Mouse (Mus musculus): Measurements from ENCODE around the gene Mrpl1. TPM values are rescaled to one million over a fixed set of nuclear protein-coding genes. Genes with fewer than 3 reads are reported as not detected.

The Mrpl1 gene
- polyA plus RNA-seq (2016; fragmentation: Nextera tagmentation; extraction: Ambion mirVana): 20.5 and 22.5 TPM in 2 replicates

- WGBS: 4% methylated on average over 17 of the region's 17 CpGs
- H3K4me2 ChIP-seq (replicated peaks): peak within 1 kb of the TSS; percentile 70
- ATAC-seq (ENCODE audit: low FRiP score, low read depth): peak; percentile 64
- H3K36me3 ChIP-seq: peaks cover 4% of the 10 kb centered on the region
- H3K27ac ChIP-seq (replicated peaks): peak within 1 kb of the TSS; percentile 67
- H3K27me3 ChIP-seq: no peaks in the 10 kb centered on the region
- H3K4me3 ChIP-seq: peak within 1 kb of the TSS; percentile 74
- peaks cover 13% of the 10 kb centered on the region for H3K4me1 ChIP-seq
- no peaks in the 10 kb centered on the region for H3K9me3 ChIP-seq
- peak within 1 kb of the TSS; percentile 77 for H3K9ac ChIP-seq (replicated peaks)
These were observed at the start of gene Mrpl1 for GRCm38 (mm10) chr5:96209459-96209858. Gene Mrpl1 (plus strand): TSS chr5:96209493.

GRCm38 (mm10) chr5:96160467-96161262, 48.6 kb upstream of the Mrpl1 start:
- H3K4me2 ChIP-seq (replicated peaks): peak overlapping the region; percentile 75
- no peaks in the 10 kb centered on the region for H3K36me3 ChIP-seq
- WGBS: under 1% methylated on average over 41 of the region's 50 CpGs
- peak overlapping the region; percentile 92 for H3K9ac ChIP-seq (replicated peaks)
- H3K9me3 ChIP-seq: no peaks in the 10 kb centered on the region
- H3K4me3 ChIP-seq: peak overlapping the region; percentile 84
- 0 out of 2 replicates have a peak, but pooled peaks have one; percentile 1 for ATAC-seq (ENCODE audit: low FRiP score, low read depth)
- H3K27me3 ChIP-seq: no peaks in the 10 kb centered on the region
- H3K4me1 ChIP-seq: peaks cover 12% of the 10 kb centered on the region
- peak overlapping the region; percentile 99 for H3K27ac ChIP-seq (replicated peaks)

GRCm38 (mm10) chr5:96161263-96161577, 48.1 kb upstream of the Mrpl1 start:
- WGBS: under 1% methylated on average over 24 of the region's 45 CpGs
- H3K27me3 ChIP-seq: no peaks in the 10 kb centered on the region

GRCm38 (mm10) chr5:96161578-96162398, 47.5 kb upstream of the Mrpl1 start:
- no peaks in the 10 kb centered on the region for H3K36me3 ChIP-seq
- H3K4me3 ChIP-seq: peak overlapping the region; percentile 84
- peak overlapping the region; percentile 92 for H3K9ac ChIP-seq (replicated peaks)
- peak overlapping the region; percentile 75 for H3K4me2 ChIP-seq (replicated peaks)
- H3K4me1 ChIP-seq: peaks cover 12% of the 10 kb centered on the region
- H3K9me3 ChIP-seq: peaks cover 2% of the 10 kb centered on the region; the same call in 1 of the 2 replicates
- peak; percentile 71 for ATAC-seq (ENCODE audit: low FRiP score, low read depth)
- no peaks in the 10 kb centered on the region for H3K27me3 ChIP-seq
- under 1% methylated on average over 37 of the region's 114 CpGs for WGBS
- H3K27ac ChIP-seq (replicated peaks): peak overlapping the region; percentile 99

More at GRCm38 (mm10) chr5:96161263-96161577, 48.1 kb upstream of the Mrpl1 start:
- Histone ChIP-seq H3K27ac (replicated peaks) (peak overlapping the region; percentile 99), H3K36me3 (no peaks in the 10 kb centered on the region), H3K4me2 (replicated peaks) (peak overlapping the region; percentile 75), H3K9ac (replicated peaks) (peak overlapping the region; percentile 92), H3K9me3 (no peaks in the 10 kb centered on the region), H3K4me3 (peak overlapping the region; percentile 84), H3K4me1 (peaks cover 12% of the 10 kb centered on the region)
- peak; percentile 17 for ATAC-seq (ENCODE audit: low FRiP score, low read depth)

- Histone ChIP-seq H3K4me2 (replicated peaks) (peak overlapping the region; percentile 75), H3K27ac (replicated peaks) (peak overlapping the region; percentile 99), H3K9ac (replicated peaks) (peak overlapping the region; percentile 92), H3K36me3 (no peaks in the 10 kb centered on the region), H3K4me1 (peaks cover 12% of the 10 kb centered on the region), H3K9me3 (peaks cover 3% of the 10 kb centered on the region; the same call in 1 of the 2 replicates), H3K4me3 (peak overlapping the region; percentile 84), H3K27me3 (no peaks in the 10 kb centered on the region)
- under 1% methylated on average over 53 of the region's 56 CpGs for WGBS
- peak; percentile 90 for ATAC-seq (ENCODE audit: low FRiP score, low read depth)
These were observed 46.6 kb upstream of the Mrpl1 start for GRCm38 (mm10) chr5:96162399-96163331.

- 14% methylated on average over 1 of the region's 1 CpGs for WGBS
- H3K27me3 ChIP-seq: no peaks in the 10 kb centered on the region
- H3K4me1 ChIP-seq: peaks cover 12% of the 10 kb centered on the region
- ATAC-seq (ENCODE audit: low FRiP score, low read depth): no peak
- H3K9ac ChIP-seq (replicated peaks): peak overlapping the region; percentile 67
- no peaks in the 10 kb centered on the region for H3K36me3 ChIP-seq
- H3K4me2 ChIP-seq (replicated peaks): peak overlapping the region; percentile 75
- H3K27ac ChIP-seq (replicated peaks): no peak overlapping the region
- peaks cover 3% of the 10 kb centered on the region; the same call in 1 of the 2 replicates for H3K9me3 ChIP-seq
- peak overlapping the region; percentile 84 for H3K4me3 ChIP-seq
These were observed 45.8 kb upstream of the Mrpl1 start for GRCm38 (mm10) chr5:96163396-96164020.

GRCm38 (mm10) chr5:96164021-96164411, 45.3 kb upstream of the Mrpl1 start, which contains the start of gene Cnot6l:
Gene Cnot6l (minus strand): TSS chr5:96164171.
- 56% methylated on average over 5 of the region's 5 CpGs for WGBS
- no peak for ATAC-seq (ENCODE audit: low FRiP score, low read depth)
- Histone ChIP-seq H3K4me2 (replicated peaks) (peak within 1 kb of the TSS; percentile 75), H3K9ac (replicated peaks) (peak within 1 kb of the TSS; percentile 67), H3K36me3 (no peaks in the 10 kb centered on the region), H3K27ac (replicated peaks) (peak within 1 kb of the TSS; percentile 99; the same call in 1 of the 2 replicates), H3K4me3 (peak within 1 kb of the TSS; percentile 84), H3K4me1 (peaks cover 12% of the 10 kb centered on the region), H3K27me3 (no peaks in the 10 kb centered on the region), H3K9me3 (peaks cover 3% of the 10 kb centered on the region; the same call in 1 of the 2 replicates)

GRCm38 (mm10) chr5:96166761-96167160, 42.5 kb upstream of the Mrpl1 start:
- Histone ChIP-seq H3K4me3 (no peak overlapping the region), H3K9ac (replicated peaks) (no peak overlapping the region), H3K4me1 (no peaks in the 10 kb centered on the region), H3K27me3 (no peaks in the 10 kb centered on the region), H3K4me2 (replicated peaks) (no peak overlapping the region), H3K27ac (replicated peaks) (no peak overlapping the region), H3K36me3 (no peaks in the 10 kb centered on the region), H3K9me3 (peaks cover 3% of the 10 kb centered on the region; the same call in 1 of the 2 replicates)
- 87% methylated on average over 2 of the region's 2 CpGs for WGBS
- ATAC-seq (ENCODE audit: low FRiP score, low read depth): no peak

GRCm38 (mm10) chr5:96170443-96170842, 38.9 kb upstream of the Mrpl1 start:
- no peaks in the 10 kb centered on the region for H3K27me3 ChIP-seq
- peaks cover 3% of the 10 kb centered on the region; the same call in 1 of the 2 replicates for H3K9me3 ChIP-seq
- H3K4me3 ChIP-seq: no peak overlapping the region
- no peak overlapping the region for H3K9ac ChIP-seq (replicated peaks)
- H3K27ac ChIP-seq (replicated peaks): no peak overlapping the region
- no peaks in the 10 kb centered on the region for H3K36me3 ChIP-seq
- no peak for ATAC-seq (ENCODE audit: low FRiP score, low read depth)
- H3K4me1 ChIP-seq: no peaks in the 10 kb centered on the region
- no peak overlapping the region for H3K4me2 ChIP-seq (replicated peaks)
- WGBS: 74% methylated on average over 3 of the region's 3 CpGs

GRCm38 (mm10) chr5:96171765-96172164, 37.5 kb upstream of the Mrpl1 start:
- H3K36me3 ChIP-seq: no peaks in the 10 kb centered on the region
- no peak overlapping the region for H3K4me3 ChIP-seq
- peaks cover under 1% of the 10 kb centered on the region; the same call in 1 of the 2 replicates for H3K9me3 ChIP-seq
- no peak overlapping the region for H3K4me2 ChIP-seq (replicated peaks)
- no peaks in the 10 kb centered on the region for H3K27me3 ChIP-seq
- H3K9ac ChIP-seq (replicated peaks): no peak overlapping the region
- WGBS: 87% methylated on average over 4 of the region's 4 CpGs
- no peak overlapping the region for H3K27ac ChIP-seq (replicated peaks)
- no peaks in the 10 kb centered on the region for H3K4me1 ChIP-seq
- no peak for ATAC-seq (ENCODE audit: low FRiP score, low read depth)

GRCm38 (mm10) chr5:96176121-96176520, 33.2 kb upstream of the Mrpl1 start:
- no peak overlapping the region for H3K4me2 ChIP-seq (replicated peaks)
- H3K27ac ChIP-seq (replicated peaks): no peak overlapping the region
- H3K27me3 ChIP-seq: no peaks in the 10 kb centered on the region
- H3K36me3 ChIP-seq: no peaks in the 10 kb centered on the region
- no peaks in the 10 kb centered on the region for H3K4me1 ChIP-seq
- no peak for ATAC-seq (ENCODE audit: low FRiP score, low read depth)
- 68% methylated on average over 9 of the region's 9 CpGs for WGBS
- H3K9me3 ChIP-seq: no peaks in the 10 kb centered on the region
- H3K4me3 ChIP-seq: no peak overlapping the region
- H3K9ac ChIP-seq (replicated peaks): no peak overlapping the region
